Mouse (Mus musculus): Measurements from ENCODE around the gene Ano9. TPM values are rescaled to one million over a fixed set of nuclear protein-coding genes. Genes with fewer than 3 reads are reported as not detected.

Ano9 gene
- total RNA-seq (2021), result under 1 TPM; 0.33 to 0.42 TPM
- long read RNA-seq, experiment 1, partial matches to known transcripts, result 0 of 1 reads
- long read RNA-seq, experiment 1, other reads (novel, unspliced or antisense), result 0 of 1 reads
- long read RNA-seq, experiment 2, result 0 reads

GRCm38 (mm10) chr7:141117636-141118035, at the start of gene Ano9:
Gene Ano9 (minus strand): TSS chr7:141117806.
- DNase-seq, result no peak

- DNase-seq, result peak; percentile 60
These were observed 47.2 kb upstream of the Ano9 start for GRCm38 (mm10) chr7:141164850-141165249.

- DNase-seq, result no peak
These were observed 46.8 kb upstream of the Ano9 start for GRCm38 (mm10) chr7:141164397-141164796.

- DNase-seq, result no peak
These were observed 37.8 kb upstream of the Ano9 start for GRCm38 (mm10) chr7:141155362-141155761.

- no peak for DNase-seq
These were observed 31.0 kb upstream of the Ano9 start for GRCm38 (mm10) chr7:141148639-141149038.

GRCm38 (mm10) chr7:141147044-141147443, 29.4 kb upstream of the Ano9 start:
- DNase-seq, result no peak

- DNase-seq, result no peak
These were observed 28.5 kb upstream of the Ano9 start for GRCm38 (mm10) chr7:141146043-141146595.

- no peak for DNase-seq
These were observed 27.8 kb upstream of the Ano9 start for GRCm38 (mm10) chr7:141145403-141145802.

GRCm38 (mm10) chr7:141144650-141145049, 27.0 kb upstream of the Ano9 start:
- no peak for DNase-seq

- DNase-seq, result no peak
These were observed 26.3 kb upstream of the Ano9 start for GRCm38 (mm10) chr7:141143861-141144260.

- DNase-seq, result peak; percentile 70
These were observed 25.5 kb upstream of the Ano9 start for GRCm38 (mm10) chr7:141143112-141143511.

GRCm38 (mm10) chr7:141141326-141141725, 23.7 kb upstream of the Ano9 start:
- no peak for DNase-seq

- no peak for DNase-seq
These were observed 14.5 kb upstream of the Ano9 start for GRCm38 (mm10) chr7:141131904-141132755.

GRCm38 (mm10) chr7:141131024-141131820, 13.6 kb upstream of the Ano9 start:
- peak; percentile 94 for DNase-seq

- no peak for DNase-seq
These were observed 5.9 kb upstream of the Ano9 start for GRCm38 (mm10) chr7:141123517-141123856.

GRCm38 (mm10) chr7:141122689-141123516, 5.3 kb upstream of the Ano9 start:
- DNase-seq, result peak; percentile 96

GRCm38 (mm10) chr7:141122245-141122644, 4.6 kb upstream of the Ano9 start, which contains the start of gene Ptdss2:
Gene Ptdss2 (plus strand): TSS chr7:141122382.
- DNase-seq, result peak; percentile 55

GRCm38 (mm10) chr7:141121051-141121531, 3.5 kb upstream of the Ano9 start:
- peak; percentile 61 for DNase-seq

- DNase-seq, result no peak
These were observed 3.0 kb upstream of the Ano9 start for GRCm38 (mm10) chr7:141120605-141121004.

GRCm38 (mm10) chr7:141119487-141119886, 1.9 kb upstream of the Ano9 start:
- DNase-seq, result no peak

- DNase-seq, result no peak
These were observed 1.7 kb downstream of the Ano9 start for GRCm38 (mm10) chr7:141115874-141116273.

- DNase-seq, result no peak
These were observed 14.4 kb downstream of the Ano9 start for GRCm38 (mm10) chr7:141103161-141103560.
